Mouse (Mus musculus) E14TG2a.4 (cell line): Measurements from ENCODE around the gene Dcaf5.

ENCODE experiments used
- H3K27me3 ChIP-seq: 2 replicates; pipeline ENCODE4 v1.6.1; 2014; ENCODE audit warnings: low read length, control low read depth; ENCODE audit not compliant: insufficient read depth
- H3K36me3 ChIP-seq: 2 replicates; pipeline ENCODE4 v1.6.1; 2014; ENCODE audit warnings: low read length, control low read depth; ENCODE audit not compliant: insufficient read depth
- H3K4me1 ChIP-seq: replicated peaks from 2 replicates; pipeline ENCODE4 v1.6.1; 2014; ENCODE audit warnings: low read depth, low read length, control low read depth
- H3K4me3 ChIP-seq: replicated peaks from 2 replicates; pipeline ENCODE4 v1.5.1; 2014; ENCODE audit warnings: mild to moderate bottlenecking, low read length
- H3K9me3 ChIP-seq: 2 replicates; pipeline ENCODE4 v1.6.1; 2014; ENCODE audit warnings: low read length, control low read depth
- CTCF ChIP-seq: conservative IDR thresholded peaks from 2 replicates; pipeline ENCODE4 v1.5.1; 2014; ENCODE audit warnings: low read length
- NANOG ChIP-seq: IDR thresholded peaks from 2 replicates; pipeline ENCODE4 v1.6.1; 2014; ENCODE audit warnings: borderline replicate concordance, low read length, mixed read lengths
- POU5F1 ChIP-seq: IDR thresholded peaks from 2 replicates; pipeline ENCODE4 v1.6.1; 2014; ENCODE audit warnings: low read length, borderline replicate concordance

Gene Dcaf5

DNA sequence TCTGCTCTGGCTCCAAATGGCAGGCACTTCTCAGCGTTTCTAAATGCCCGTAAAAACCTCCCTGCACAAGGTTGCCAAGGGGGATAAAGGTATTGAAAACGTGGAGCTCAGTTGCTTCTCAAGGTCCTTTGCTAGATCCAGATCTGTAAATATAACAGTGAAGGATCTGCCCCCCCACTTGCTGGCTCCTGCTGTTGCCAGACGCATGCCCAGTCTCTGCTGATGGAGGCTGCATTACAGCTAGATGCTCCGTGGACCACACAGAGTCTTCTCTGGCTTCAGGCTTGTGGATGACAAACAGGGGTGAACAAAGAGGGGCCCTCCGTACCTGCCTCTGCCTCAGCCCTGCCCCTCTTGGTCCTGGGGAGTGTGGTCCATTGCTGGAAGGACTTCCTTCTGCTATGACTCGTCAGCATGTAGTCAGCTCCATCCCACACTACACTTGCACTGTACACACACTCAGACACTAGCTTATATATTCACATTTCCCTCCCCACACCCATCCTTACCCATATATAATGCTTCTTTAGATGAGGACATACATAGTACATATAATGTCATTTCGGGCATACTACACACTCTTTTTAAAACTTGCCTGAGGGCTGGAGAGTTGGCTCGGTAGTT lies 135.5 kb downstream of the Dcaf5 start:
- no peak for TF ChIP-seq POU5F1
- no peak for TF ChIP-seq NANOG
- no peak for TF ChIP-seq CTCF

DNA sequence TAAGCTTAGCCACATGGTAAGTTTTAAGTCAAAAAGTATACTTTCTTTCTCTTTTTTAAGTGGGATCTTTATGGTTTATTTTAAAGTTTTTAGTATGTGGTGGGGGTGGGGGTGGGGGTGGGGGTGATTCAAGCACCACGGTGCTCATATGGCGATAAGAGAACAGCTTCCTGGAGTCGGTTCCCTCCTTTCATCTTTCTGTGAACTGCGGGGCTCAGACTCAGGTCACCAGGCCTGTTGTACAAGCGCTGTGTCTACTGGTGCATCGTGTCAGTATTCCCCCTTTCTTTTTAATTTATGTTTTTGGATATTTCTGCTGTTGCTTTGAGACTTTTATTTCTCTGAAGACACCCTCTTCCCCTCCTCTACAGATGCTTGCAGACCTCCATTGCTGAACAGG lies 137.7 kb downstream of the Dcaf5 start:
- Histone ChIP-seq H3K4me3 (peak overlapping the region; percentile 33), H3K9me3 (peaks cover 2% of the 10 kb centered on the region), H3K36me3 (no peaks in the 10 kb centered on the region), H3K4me1 (peaks cover 13% of the 10 kb centered on the region), H3K27me3 (no peaks in the 10 kb centered on the region)
- no peak for TF ChIP-seq NANOG
- TF ChIP-seq CTCF = no peak
- TF ChIP-seq POU5F1 = no peak

More for the DNA sequence above, 135.5 kb downstream of the Dcaf5 start:
- no peak overlapping the region for H3K4me3 ChIP-seq
- H3K27me3 ChIP-seq = no peaks in the 10 kb centered on the region
- H3K4me1 ChIP-seq = peaks cover 9% of the 10 kb centered on the region
- H3K9me3 ChIP-seq = peaks cover 20% of the 10 kb centered on the region
- no peaks in the 10 kb centered on the region for H3K36me3 ChIP-seq

DNA sequence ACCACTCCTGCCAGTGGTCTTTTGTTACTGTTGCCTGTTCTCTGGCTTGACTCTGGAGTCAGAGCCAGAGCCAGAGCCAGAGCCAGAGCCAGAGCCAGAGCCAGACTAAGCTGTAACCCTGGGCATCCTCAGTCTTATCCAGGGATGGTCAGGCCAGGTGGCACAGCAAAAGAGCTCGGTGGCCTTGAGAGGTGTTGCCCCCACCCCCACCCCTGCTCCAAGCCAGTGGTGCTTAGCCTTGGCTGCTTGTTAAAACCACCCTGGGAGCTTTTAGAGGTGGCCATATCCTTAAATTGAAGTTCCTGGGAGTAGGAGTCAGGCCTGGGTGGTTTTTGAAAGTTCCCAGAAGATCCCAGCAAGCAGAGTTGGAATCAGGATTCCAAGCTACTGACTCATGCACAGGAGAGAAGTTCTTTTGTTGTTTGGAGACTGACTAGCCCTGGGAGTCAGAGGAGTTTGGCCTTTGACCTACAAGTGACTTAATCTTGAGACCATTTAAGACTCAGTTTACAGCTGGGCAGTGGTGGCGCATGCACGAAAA lies 144.4 kb downstream of the Dcaf5 start:
- Histone ChIP-seq H3K4me3 (no peak overlapping the region), H3K9me3 (no peaks in the 10 kb centered on the region), H3K36me3 (no peaks in the 10 kb centered on the region), H3K4me1 (peaks cover 42% of the 10 kb centered on the region), H3K27me3 (no peaks in the 10 kb centered on the region)
- TF ChIP-seq NANOG = no peak
- no peak for TF ChIP-seq POU5F1
- no peak for TF ChIP-seq CTCF

DNA sequence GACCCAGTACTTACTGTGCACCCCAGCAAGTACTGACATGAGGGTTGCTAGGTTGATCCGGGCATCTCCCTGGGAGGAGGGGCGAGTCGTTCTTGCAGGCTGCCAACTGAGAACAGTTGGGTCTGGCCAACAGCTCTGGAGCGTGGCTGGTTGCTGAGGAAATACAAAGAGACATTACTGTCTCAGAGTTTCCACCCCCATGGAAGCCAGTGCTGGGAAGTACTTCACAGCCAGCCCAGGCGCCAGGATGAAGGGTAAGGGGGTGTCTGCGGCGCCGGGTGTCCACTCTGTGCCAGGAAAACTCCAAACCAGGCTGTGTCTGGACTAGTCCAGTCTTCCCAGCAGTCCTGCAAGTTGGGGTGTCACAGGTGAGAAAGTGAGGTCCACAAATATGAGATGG lies 145.4 kb downstream of the Dcaf5 start:
- Histone ChIP-seq H3K4me3 (no peak overlapping the region), H3K36me3 (no peaks in the 10 kb centered on the region), H3K9me3 (no peaks in the 10 kb centered on the region), H3K27me3 (no peaks in the 10 kb centered on the region), H3K4me1 (peaks cover 50% of the 10 kb centered on the region)
- no peak for TF ChIP-seq CTCF
- no peak for TF ChIP-seq POU5F1
- no peak for TF ChIP-seq NANOG

DNA sequence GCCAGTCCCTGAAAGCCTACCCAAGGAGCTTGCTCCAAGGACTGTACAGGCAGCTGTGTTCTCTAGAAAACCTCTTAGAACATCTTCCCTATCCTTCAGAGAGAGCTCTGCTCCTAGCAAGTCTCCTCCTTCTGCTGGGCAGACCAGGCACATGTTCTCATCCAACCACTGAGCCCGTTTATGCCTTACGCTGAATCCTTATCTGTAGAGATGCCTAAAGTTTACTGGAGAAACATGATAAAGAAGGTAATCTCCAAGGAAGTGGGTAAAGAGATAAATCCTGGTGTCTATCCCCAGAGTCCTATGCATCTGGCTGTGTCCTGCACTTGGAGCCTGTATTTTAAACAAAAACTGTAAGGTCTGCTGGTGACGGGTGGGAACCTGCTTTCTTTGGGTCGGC lies 145.9 kb downstream of the Dcaf5 start:
- H3K36me3 ChIP-seq = no peaks in the 10 kb centered on the region
- H3K4me3 ChIP-seq = no peak overlapping the region
- TF ChIP-seq POU5F1 (no peak), NANOG (no peak), CTCF (no peak)
- H3K27me3 ChIP-seq = no peaks in the 10 kb centered on the region
- H3K9me3 ChIP-seq = no peaks in the 10 kb centered on the region
- peaks cover 55% of the 10 kb centered on the region for H3K4me1 ChIP-seq

DNA sequence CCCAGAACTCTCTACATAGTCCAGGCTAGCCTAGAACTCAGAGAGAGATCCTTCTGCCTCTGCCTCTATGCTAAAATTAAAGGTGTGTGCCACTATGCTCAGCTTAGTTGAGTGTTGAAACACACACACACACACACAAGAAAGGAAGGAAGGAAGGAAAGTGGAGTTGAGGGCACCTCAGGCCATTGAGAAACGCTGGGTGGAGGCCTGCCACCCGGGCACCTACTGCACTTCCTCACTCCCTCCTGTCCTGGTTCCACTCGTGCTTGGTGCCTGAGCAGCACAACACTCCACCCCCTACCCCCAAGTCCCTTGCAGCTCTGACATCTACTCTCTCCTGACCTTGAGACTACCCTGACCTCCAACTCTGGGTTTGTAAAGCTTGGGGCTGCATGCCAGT lies 146.7 kb downstream of the Dcaf5 start:
- TF ChIP-seq CTCF (no peak), NANOG (no peak), POU5F1 (no peak)
- no peak overlapping the region for H3K4me3 ChIP-seq
- no peaks in the 10 kb centered on the region for H3K36me3 ChIP-seq
- no peaks in the 10 kb centered on the region for H3K9me3 ChIP-seq
- no peaks in the 10 kb centered on the region for H3K27me3 ChIP-seq
- H3K4me1 ChIP-seq = peaks cover 63% of the 10 kb centered on the region

DNA sequence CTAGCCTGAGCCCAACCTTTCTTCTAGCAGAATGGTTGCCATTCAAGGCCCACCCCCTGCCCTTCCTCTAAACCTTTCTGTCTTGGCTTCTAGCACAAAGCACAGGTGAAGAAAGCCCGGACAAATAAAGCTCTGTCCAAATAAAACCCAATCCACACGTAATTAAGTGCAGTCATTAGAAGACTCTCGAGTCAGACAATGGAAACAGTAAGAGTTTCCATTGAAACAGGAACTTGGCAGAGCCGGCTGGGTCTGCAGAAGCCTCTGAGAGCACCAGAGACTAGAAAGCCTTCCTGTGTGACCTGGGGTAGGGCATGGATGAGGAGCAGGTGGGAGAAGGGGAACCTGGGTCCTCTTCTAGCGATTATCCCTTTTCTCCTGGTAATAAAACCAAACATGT lies 150.5 kb downstream of the Dcaf5 start:
- no peaks in the 10 kb centered on the region for H3K27me3 ChIP-seq

More for the DNA sequence above, 150.5 kb downstream of the Dcaf5 start:
- Histone ChIP-seq H3K4me3 (no peak overlapping the region), H3K4me1 (peaks cover 56% of the 10 kb centered on the region), H3K36me3 (no peaks in the 10 kb centered on the region), H3K9me3 (no peaks in the 10 kb centered on the region)
- TF ChIP-seq CTCF (no peak), NANOG (peak; percentile 76; the same call in 1 of the 2 replicates), POU5F1 (no peak)
